Mouse (Mus musculus) fat pad, adult 2 months (tissue): ENCODE results near the gene Max.

Experiments used
- DNase-seq: peaks from one replicate; pipeline ENCODE4 v3.0.0-alpha.2; 2011; ENCODE audit warnings: low read depth, low spot score; ENCODE audit errors: extremely low read depth

The Max gene

DNA sequence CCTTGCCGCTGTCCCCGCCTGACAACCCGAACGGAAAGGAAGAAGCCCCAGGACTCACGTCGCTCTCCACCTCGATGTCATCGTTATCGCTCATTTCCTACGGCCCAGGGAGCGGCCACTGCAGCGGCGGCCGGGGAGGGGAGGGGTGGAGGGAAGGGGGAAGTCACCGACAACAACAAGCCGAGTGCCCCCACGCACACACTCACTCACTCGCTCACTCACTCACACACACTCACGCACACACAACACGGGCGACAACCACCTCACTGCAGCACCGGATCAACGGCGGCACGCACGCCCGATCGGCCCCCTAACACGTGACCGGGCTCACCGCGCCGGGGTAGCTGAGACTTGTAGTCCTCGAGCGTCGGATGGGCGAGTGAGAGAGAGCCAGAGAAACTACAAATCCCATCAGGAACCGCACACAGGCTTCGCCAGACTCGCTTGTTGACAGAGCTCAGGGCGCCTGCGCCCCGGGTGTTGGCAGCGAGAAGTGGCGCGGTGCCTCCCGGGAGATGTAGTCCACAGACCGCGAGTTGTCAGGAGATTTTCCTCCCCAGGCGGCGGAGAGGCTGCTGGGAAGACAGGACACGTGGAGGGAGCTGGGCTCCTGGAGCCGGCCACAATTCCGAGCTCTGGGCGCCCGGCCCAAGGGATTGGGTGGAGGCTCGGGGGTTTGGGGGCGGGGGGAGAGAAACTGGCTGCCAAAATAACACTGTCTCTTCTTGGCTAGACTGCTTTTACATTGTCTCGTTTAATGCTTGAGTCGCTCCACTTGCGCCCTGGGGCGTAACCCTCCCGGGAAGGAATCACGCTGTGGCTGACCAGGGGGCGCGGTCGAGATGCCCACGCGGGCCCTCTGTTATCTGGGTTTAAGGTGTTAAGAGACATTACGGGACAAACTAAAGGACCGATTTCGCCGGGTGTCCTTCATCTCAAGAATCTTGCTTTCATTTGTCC, at the start of gene Max:
TSS of gene Max (minus strand) at position 270 of the 960 bp plus-strand sequence.
- peak; percentile 96 for DNase-seq

- DNase-seq, result no peak
These were observed 49.2 kb upstream of the Max start for GRCm38 (mm10) chr12:77011092-77011720.

GRCm38 (mm10) chr12:77009202-77010030, 47.4 kb upstream of the Max start:
- DNase-seq, result no peak

DNA sequence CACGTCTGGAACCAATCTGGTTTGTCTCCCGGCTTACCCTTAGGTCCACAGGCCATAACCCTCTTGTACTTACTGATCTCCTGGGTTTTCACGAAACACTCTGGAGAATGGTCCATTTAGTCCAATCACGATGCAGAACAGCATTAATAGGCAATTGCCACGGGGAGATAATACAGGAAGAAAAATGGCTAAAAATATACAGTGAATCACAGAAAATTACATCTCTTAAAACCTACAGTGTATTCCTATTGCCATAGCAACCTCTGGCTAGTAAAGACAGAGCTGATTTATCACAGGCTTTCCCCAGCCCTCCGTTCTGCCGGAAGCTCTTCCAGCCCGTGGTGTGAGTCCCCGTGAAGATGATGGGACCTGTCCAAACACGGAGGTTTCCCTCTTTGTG, 42.9 kb upstream of the Max start:
- DNase-seq, result no peak

- DNase-seq, result no peak
These were observed 40.7 kb upstream of the Max start for GRCm38 (mm10) chr12:77002551-77003228.

DNA sequence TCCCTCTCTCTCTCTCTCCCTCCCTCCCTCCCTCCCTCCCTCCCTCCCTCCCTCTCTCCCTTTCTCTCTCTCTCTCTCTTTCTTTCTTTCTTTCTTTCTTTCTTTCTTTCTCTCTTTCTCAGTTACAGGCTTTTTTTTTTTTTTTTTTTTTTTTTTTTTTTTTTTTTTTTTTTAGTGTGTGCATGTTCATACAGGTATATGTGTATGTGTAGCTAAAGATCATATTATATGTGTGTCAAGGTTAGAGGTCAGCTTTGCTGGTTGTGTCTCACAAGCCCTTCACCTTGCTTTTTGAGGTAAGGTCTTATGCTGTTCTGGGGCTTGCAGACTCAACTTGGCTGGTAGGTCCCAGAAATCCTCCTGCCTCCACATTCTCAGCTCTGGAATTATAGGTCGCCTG, 39.3 kb upstream of the Max start:
- DNase-seq, result no peak

- DNase-seq, result no peak
These were observed 38.8 kb upstream of the Max start for GRCm38 (mm10) chr12:77000705-77001284.

DNA sequence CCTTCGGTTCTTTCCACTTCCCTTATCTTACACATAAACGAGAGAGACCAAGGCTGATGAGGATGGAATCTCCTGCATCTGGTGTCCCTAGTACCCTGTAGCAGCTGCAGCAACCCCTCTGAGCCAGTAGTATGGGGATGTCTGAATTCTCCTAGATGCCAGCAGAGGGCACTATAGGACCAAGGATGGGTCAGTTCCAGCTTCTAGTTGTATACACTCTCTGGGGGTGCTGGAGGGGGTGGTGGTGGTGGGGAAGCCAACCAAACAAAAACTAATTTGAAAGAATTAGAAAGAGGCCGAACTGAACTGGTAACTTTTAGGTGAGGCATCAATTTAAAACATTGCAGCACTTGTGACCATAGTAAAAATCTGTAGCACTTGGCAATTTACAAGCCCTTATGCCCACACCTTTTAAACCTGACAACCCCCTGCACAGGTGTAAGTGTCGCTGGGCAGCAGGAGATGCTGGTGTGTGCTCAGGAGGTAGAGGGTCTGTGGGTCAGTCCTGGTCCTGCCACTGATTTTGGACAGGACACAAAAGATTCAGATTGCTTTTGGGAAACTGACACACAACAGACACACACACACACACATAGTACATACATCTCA, 38.2 kb upstream of the Max start:
- no peak for DNase-seq

DNA sequence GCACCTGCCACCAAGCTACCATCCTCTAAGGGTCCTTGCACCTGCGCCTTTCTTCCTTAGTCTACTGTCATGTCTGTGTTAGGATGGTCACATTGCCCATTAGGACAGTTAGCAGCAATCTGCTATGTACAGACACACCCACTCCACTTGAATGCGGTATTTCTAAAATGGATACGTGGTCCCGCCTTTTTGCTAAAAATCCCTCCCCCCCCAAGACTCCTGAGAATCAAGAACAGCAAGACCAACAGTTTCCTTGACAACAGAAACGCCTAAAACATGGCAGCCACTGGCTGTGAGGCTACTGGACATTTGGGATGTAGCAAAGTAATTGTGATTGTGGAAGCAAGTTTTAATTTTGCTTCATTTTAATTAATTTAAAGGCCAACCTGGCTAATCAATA, 32.8 kb upstream of the Max start:
- no peak for DNase-seq

DNA sequence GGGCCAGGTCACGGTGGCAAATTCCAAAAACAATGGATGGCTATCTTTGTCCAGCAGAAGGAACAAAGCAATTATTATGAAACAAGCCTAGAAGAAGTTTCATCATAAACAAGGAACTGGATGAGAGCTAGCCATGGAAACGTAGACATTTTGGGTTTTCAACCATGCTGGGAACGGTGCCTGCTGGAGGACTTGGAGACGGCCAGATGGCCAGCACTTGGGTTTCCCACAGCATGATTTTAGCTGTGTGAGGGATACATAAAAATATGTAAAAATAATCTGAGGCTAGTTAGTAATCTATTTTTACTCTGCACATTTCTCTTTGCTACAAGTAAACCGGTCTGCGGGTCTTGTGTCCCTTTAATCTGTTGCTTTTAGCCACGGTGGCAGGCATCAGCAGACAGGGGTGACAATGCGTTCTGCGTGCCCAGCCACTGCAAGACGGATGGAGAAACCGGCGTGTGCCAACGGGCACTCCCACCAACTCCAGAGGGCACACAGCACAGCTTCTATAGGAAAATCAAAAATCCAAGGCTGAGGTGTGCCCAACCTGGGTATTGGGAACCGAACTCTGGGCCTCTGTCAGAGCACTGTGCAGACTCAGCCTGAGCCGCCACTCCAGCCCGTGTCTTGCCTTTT, 31.0 kb upstream of the Max start:
- no peak for DNase-seq

- no peak for DNase-seq
These were observed 20.9 kb upstream of the Max start for GRCm38 (mm10) chr12:76982818-76983471.

GRCm38 (mm10) chr12:76979530-76979929, 17.5 kb upstream of the Max start:
- DNase-seq, result no peak

GRCm38 (mm10) chr12:76972669-76973068, 10.7 kb upstream of the Max start:
- no peak for DNase-seq

GRCm38 (mm10) chr12:76972241-76972640, 10.2 kb upstream of the Max start:
- DNase-seq, result no peak

DNA sequence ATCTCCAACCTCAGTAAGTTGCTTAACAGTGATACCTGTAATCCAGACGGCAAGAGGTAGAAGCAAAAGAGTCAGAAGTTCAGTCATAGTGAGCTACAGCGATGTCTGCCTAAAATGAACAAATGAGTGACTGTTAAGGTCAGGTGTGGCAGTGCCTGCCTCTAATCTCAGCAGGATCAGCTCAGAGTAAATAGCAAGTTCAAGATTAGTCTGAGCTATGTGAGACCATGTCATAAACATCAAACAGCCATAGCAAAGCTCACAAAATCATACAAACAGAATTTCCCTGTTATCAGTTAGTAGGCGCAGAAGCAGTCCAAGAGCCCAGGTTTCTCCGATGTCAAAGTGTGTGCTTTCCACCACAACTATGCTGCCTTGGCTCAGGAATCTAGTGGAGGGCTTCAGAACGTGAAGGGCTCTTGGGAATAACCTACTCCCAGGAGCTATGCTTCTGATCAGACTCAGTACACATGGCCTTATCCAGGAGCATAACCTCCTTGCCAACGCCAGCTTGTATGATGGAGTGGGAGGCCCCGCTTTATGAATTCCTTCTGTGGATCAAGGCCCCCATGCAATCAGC, 9.7 kb upstream of the Max start:
- DNase-seq, result no peak

DNA sequence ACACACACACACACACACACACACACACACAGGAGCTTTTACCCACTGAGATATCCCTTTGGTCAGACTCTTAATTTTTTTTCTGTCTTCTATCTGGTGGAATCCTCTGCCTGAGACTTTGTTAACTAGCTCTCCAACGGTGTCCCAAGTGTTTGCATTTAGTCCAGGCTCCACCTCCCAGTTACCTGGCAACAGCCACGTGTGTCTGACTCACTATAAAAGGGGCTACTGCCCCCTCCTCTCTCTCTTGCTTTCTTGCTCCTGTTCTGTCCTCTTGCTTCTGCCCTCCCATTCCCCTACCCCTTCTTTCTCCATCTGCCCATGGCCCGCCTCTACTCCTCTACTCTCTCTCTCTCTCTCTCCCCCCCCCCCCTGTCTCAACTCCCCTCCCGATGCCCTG, 3.9 kb upstream of the Max start:
- no peak for DNase-seq

GRCm38 (mm10) chr12:76965089-76965488, 3.1 kb upstream of the Max start:
- DNase-seq, result no peak

DNA sequence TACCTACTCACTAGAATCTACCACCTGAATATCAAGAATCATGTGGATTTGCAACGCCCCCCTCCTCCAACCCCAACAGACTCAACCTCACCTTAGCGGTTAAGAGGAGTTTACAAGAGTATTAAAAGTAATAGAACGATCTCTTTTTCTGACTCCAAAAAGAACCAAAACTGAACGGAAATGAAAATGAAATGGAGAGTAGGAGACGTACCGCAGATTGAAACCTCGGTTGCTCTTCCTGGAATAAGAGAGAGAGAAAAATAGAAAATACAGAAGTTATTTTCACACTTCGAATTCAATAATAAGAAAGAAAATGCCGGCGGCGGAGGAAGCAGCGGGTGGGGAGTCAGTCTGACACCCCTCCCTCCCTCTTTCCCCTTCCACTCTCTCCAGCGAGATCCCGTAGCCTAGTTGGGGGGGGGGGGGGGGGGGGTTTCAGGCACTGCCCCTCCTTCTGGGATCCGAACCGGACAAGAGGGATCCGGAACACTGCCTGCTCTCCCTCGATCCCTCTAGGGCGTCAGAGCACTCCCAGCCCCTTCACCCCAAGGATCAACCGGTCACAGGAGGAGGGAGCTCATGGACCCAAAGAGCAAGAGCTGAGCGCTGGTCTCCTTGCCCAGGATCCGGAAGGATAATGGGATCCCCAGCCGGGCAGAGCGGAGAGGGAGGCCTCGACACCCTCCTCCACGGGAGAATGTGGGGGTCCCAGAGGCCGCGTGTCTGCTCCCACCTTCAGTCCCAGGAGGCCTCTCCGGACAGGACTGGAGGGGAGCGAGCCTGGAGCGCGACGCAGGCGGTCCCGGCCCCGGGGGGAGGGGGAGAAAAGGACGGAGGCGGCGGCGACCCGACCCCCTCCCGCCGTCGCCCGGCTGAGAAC, 709 bp downstream of the Max start:
- no peak for DNase-seq
